Mouse (Mus musculus): ENCODE data around the gene Gng12. TPM values are rescaled to one million over a fixed set of nuclear protein-coding genes. Genes with fewer than 3 reads are reported as not detected.

The Gng12 gene
- total RNA-seq, 2 experiments from 2014 or later: 68.9 to 84.2 TPM

DNA sequence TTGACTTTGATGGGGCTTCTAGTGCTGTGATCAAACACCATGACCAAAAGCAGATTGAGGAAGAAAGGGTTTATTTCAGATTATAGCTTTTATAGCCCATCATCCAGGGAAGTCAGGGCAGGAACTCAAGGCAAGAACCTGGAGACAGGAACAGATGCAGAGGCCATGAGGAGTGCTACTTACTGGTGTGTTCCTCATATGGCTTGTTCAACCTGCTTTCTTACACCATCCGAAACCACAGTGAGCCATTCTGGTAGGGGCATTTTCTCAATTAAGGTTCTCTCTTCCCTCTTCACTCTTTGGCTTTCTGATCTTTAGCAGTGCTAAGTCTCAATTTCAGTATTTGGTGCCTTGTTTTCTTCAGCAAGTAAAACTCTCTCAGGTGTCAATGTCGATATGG is 19.4 kb downstream of the Gng12 start:
- no peak for DNase-seq (ENCODE audit: low spot score in 2 of 2)

DNA sequence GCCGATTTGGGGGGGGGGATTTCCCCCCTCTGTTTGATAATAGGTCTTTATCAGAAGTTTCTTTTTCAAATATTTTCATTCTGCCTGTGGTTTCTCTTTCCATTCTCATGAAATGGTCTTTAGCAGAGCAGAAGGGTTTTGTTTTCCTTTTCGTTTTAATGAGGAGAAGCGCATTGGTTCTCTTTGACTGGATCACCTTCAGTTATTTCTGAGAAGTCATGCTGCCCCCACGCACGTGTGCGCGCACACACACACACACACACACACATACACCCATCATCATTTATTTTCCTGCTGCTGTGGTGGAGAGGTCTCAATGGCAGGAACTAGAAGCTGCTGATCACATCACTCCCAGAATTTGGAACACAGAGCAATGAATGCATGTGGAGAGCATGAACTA is 20.8 kb downstream of the Gng12 start:
- no peak for DNase-seq (ENCODE audit: low spot score in 2 of 2)

DNA sequence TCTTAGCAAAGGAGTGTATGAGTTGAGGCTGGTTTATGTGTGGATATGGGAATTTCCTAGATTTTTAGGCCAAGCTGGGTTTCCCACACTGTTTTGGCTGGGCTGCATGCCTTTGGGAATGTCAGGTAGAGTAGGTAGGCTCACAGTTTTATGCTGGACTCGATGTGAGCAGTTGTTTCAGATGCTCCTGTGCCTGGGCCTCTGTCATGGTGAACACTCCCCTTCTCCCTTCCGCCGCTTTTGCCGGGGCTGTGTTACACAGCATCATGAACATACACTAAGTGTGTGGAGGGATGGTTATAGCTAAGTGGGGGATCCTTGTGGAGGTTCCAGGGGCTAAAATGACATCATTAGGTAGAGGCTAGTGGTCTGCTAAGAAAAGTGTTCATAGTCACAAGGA is 24.6 kb downstream of the Gng12 start:
- DNase-seq (ENCODE audit: low spot score in 2 of 2): no peak

DNA sequence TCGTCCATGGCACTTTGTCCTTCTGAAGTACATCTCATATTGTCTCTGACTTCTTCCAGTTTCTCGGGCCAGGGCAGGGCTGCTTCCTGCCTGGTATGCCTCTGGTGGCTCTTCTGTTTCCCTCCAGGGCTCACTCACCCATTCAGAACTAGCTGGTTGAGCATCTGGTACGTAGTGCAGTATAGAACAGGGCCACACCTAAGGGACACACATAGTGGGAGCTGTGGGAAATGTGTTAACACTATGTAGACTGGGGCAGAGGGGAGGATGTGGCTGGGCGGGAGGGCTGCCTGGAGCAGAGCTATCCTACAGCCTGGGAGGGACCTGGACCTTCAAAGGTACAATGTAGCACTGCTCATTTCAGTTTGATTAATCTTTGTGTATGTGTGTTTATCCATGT is 25.6 kb downstream of the Gng12 start:
- DNase-seq (ENCODE audit: low spot score in 2 of 2): no peak

DNA sequence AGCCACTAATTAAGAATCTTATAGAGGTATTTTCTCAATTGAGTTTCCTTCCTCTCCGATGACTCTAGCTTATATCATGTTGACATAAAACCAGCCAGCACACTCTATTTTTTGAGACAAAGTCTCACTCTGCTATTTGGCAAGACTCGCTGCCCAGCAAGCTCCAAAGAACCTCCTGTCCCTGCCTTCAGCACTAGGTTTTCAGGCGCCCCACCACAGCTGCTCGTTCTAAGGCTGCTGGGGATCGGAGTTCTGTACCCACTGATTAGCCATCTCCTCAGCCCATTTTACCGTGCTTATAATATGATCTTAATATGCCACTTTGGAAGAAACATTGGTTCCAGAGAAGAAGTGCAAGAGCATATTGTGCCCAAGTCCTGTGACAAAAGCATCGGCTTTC is 26.3 kb downstream of the Gng12 start:
- DNase-seq (ENCODE audit: low spot score in 2 of 2): no peak

DNA sequence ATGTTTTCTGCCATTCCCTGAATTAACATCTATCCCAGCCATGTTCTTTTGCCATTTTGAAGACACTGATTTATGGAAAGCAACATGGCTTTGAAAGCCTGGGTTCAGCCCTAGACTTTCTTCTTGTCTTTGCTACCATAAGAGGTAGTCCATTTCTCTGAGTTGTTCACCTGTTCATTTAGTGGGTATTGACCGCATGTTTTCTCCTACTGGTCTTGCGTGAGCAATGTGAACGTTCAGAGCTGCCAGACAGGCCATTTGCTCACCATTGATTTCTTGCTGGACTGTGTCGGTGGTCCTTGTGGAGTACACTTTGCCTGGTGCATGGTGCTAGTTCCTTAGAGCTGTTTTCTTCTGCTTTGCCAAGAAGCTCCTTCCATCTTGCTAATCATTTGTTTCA is 27.7 kb downstream of the Gng12 start:
- DNase-seq (ENCODE audit: low spot score in 2 of 2): no peak

DNA sequence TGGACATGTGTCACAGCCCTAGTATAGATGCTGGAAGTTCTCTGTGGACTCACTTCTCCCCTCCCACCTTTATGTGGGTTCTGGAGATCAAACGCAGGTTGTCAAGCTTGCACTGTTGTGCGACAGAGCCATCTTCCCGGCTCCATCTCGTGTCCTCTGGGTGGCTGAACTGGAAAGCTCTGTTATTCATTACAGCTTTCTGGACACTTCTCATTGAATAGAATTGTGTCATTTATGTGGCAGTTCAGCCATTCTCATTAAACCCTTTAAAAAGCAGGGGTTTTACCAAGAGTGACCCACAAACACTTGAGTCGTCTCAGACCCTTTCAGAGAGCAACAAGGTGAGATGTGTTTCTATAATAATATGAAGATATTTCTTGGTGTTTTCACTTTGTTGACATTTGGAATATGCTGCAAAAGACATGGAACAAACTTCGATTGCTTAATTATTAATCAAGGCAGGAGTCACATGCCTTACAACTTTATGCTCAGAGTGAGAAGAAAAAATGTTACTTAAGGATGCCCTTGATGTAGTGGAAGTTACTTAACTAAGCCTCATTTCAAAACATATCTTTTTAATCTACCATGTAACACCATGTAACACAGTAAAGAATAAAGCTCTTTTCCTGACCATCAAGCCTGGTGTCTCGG is 28.2 kb downstream of the Gng12 start:
- no peak for DNase-seq (ENCODE audit: low spot score in 2 of 2)

DNA sequence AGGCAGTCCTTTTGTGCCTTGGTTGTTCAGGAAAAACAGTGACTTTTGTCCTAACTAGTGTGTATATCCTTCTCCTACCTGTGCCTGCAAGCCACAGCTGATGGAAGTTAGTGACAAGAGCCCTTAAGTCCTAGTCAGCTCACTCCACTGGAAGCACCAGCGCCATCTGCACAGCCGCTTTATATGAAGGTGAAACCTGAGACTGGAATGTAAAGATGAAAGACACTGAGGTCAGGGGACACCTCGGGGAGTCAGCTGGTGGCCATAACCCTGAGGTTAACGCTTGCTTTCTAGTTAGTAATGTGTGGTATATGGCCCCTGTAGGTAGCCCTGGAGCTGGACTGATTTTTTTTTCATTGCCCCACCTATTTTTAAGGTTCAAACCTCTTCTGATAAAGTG is 30.1 kb downstream of the Gng12 start:
- no peak for DNase-seq (ENCODE audit: low spot score in 2 of 2)

DNA sequence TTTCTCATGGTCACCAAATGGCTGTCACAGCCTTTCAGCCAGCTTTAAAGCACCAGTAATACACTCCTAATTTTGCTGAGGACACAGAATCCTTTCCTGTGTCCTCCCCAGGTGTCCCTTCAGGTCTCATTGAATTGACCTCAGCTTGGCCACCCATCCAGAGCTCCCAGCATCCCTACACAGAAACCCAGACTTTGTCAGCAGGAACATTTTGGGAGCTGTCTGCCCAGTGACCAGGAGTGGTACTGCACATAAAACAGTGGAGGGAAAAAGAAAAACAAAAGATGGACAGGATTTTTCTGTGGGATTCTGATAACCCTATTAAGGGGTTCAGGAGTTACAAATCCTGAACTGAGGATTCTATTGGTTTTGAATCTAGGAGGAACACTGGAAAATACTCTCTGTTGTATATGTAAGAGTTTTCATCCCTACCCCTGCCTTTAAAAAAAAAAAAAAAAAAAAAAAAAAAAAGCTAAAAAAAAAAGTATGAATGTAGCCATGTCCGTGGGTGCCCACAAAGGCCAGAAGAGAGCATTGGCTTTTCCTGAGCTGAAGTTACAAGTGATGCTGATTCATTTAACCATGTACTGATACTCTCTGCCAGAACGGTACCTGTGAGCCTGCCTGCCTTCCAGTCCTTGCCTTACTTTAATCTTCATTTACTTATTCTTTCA is 32.9 kb downstream of the Gng12 start:
- DNase-seq (ENCODE audit: low spot score in 2 of 2): no peak

DNA sequence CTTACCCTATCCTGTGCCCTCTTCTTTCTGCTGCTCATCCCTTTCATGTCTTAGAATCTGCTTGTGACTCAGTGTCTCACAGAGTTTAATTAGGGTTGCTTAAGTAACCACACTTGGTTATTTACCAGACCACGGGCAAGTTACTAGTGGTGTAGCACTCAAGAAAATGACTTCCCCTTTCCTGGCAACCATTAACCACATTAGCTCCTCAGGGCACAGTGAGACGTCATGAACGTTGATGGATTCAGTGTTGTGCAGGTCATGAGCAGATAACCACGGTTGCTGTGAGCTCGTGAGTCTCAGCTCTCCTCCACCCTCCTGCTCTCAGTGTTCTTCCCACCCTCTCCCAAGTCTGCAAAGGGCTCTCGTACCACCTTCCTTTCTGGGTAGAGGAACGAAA is 33.5 kb downstream of the Gng12 start:
- DNase-seq (ENCODE audit: low spot score in 2 of 2): no peak

DNA sequence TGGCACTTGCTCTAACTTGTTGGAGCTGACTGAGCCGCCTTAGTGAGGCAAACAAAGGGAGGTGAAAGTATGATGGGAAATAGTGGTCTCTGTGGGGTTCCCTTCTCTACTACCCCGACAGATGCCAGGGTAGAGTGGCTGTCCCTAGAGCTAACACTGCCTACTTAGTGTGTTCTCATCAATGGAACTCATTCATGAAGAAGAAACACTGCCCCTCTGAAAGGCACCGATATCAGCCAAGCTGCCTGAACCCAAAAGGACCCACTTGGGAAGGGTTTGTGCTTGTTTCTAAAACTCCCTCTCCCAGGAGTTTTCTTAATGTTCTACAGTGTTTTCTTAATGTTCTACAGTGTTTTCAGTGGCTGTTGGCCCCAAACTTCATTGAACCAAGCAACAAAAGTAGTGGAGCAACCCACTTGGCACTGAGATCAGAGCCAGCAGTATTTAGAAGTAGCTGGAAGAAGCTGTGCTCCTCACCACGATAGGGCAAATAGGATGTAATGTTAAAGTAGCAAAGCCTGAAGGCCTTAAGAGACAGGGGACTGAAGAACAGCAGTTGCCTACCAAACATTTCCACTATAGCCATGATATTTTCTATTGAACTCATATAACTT is 36.1 kb downstream of the Gng12 start:
- DNase-seq (ENCODE audit: low spot score in 2 of 2): no peak

DNA sequence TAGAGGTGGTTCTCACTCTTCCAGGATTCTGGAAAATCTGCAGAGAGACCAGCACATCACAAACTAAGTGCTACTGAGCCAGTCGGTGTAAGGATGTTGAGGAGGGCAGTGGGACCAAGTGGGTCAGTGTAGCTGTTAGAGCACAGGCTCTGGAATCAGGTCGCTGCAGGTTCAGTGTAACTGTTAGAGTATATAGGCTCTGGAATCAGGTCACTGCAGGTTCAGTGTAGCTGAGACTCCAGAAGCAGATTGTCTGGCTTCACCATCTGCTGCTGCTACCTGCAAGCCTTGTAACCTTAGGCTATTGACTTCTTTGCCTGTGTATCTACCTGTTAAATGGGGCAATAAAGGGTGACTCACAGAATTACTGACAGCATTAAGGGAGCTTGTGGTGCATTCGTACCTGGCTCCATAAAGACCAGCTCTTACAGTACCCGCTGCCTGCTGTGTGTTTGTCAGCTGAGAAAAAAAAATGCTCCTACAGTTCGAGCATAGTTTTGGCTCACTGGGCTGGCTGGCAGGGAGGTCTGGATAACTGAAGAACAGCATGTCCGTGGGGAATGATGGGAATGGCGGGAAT is 44.5 kb downstream of the Gng12 start:
- no peak for DNase-seq (ENCODE audit: low spot score in 2 of 2)

DNA sequence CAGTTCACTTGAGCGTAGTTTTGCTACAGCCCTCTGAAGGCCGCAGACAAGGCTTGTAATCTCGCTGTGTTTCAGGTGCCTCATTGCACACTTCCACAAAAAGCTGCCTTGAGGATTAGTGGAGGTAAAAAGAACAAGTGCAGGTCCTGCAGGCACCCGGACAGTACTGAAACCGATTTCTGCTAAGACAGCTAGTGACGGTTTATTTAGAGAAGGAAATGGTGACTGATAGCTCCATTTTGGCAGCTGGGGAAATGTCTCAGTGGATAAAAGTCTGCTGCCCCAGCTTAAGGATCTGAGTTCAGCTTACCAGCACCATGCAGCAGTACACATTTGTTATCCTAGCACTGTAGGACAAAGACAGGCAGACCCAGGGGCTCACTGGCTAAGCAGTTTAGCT is 45.6 kb downstream of the Gng12 start:
- DNase-seq (ENCODE audit: low spot score in 2 of 2): no peak

DNA sequence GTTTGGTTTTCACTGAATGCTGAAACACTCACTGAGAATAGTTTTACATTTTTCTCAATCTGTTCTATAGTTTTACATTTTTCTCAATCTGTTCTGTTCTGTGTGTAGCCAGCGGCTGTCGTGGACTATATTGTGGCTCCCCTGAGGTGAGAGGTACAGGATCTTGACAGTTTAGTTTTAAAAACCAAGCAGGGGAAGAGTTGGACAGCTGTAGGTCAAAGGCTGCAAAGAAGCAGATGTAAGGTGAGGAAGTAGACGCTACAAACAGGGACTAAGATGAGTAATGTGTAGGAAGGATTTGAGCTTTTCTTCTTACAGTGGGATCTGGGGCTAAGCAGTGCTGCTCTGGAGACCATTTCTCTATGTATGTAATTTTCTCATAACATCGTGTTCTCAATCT is 46.6 kb downstream of the Gng12 start:
- no peak for DNase-seq (ENCODE audit: low spot score in 2 of 2)

DNA sequence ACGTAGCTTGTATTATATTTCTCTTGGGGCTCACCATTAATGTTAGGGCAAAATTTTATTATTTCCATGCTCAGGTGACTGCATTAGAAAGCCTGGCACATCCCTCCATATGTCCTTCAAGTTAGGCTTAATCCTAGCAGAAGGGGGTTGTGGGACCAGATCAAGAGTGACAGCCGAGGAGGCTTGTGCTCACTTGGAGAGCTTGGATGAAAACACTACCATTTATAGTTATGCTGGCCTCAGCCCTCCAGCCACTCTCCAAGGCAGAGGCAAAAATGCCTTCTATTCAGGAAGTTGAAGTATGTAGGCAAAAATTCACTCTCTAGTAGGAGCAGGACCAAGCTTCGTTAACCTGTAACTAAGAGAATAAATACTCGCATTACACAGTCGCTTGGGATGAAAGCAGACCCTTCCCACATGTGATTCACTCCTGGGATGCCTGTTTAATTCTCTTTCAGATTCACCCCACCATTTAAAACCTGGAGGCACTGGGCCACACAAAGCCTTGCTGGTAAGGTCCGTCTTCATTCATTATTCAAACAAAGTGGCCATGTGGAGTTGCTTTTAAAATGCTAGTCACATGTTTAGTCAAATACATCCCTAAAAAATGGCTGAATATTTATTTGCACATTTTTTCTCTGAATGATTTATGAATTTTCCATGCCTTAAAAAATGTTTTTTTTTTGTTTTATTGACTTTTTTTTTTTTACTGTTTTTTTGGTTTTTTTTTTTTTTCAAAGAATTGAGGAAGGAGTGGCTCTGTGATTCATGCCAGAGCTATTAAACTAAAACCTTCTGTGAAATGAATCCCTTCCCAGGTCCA is 47.4 kb downstream of the Gng12 start:
- no peak for DNase-seq (ENCODE audit: low spot score in 2 of 2)

DNA sequence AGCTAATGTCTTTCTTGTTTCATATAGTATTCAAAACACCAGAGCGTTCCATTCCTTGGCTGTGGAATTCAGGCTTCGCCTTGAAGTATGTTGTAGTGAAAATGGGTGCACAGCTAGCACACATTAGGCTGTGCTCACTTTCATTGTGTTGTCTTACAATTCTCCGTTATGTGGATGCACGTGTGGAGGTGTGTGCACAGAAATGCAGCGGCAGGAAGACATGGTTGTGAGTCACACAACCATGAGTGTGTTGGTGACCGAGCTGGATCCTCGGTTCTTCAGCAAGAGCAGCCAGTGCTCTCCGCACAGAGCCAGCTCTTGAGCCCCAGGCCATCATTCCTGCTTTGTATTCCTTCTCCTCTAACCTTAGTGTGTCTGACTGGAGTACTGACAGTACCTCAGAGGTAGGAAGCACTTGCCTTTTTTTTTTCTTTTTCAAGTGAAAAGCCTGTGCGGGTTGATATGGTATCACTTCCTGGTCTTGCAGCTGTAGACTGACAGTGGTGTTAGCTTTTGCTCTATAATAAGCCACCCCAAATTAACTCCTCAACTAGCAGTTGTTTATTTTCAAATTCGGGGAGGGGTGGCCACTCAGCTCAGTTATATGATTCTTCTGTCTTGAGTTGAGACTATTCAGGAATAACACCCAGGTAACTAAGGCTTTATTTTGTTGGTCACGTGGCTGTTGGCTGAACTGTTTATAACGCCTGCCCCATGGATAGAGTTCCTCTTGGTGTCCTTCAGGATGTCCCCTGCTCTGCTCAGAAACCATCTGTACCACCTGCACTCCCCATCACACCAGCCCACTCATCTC is 48.2 kb downstream of the Gng12 start:
- no peak for DNase-seq (ENCODE audit: low spot score in 2 of 2)

DNA sequence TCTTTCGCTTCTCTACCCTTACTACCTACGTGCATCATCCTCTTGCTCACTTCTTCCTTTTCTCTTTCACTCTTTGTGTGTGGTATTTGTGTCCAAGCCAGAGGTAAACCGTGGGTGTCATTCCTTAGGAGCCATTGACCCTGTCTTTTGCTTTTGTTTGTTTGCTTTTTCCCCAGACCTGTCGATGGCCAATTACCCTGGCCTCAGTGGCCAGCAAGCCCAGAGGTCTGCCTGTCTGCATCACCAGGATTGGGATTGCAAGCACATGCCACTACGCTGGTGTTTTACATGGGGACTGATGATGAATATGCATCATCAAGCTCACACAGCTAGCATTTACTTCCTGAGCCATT is 48.8 kb downstream of the Gng12 start:
- no peak for DNase-seq (ENCODE audit: low spot score in 2 of 2)

DNA sequence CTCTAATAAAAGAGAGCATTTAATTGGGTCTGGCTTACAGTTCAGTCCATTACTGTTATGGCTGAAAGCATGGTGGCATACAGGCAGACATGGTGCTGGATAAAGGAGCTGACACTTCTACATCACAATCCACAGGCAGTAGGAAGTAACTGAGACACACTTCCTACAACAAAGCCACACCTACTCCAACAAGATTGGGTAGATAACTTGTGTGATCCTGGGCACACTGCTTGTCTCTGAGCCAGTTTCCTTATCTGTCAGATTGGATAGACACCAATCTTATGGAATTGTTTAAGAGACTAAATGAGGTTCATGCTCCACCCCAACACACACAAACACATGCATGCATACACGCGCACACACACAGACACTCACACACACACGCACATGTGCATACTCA is 51.9 kb downstream of the Gng12 start:
- DNase-seq (ENCODE audit: low spot score in 2 of 2): no peak

DNA sequence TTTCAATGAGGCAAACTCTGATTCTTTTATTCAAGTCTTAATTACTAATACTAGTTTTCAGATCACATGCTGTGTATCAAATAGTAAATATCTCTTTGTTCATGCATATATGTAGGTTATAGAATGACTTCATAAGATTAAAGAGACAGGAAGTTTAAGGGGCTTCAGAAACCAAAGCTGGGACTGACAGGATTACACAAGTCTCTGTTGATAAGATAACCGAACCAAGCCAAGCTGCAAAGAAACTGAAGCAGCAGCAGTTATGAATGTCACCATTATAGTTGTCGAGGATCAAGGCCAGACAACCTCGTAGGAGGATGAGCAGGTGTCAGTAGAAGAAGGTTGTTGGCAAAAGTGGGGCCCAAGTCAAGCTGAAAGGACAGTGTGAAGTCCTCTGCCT is 52.7 kb downstream of the Gng12 start:
- no peak for DNase-seq (ENCODE audit: low spot score in 2 of 2)

DNA sequence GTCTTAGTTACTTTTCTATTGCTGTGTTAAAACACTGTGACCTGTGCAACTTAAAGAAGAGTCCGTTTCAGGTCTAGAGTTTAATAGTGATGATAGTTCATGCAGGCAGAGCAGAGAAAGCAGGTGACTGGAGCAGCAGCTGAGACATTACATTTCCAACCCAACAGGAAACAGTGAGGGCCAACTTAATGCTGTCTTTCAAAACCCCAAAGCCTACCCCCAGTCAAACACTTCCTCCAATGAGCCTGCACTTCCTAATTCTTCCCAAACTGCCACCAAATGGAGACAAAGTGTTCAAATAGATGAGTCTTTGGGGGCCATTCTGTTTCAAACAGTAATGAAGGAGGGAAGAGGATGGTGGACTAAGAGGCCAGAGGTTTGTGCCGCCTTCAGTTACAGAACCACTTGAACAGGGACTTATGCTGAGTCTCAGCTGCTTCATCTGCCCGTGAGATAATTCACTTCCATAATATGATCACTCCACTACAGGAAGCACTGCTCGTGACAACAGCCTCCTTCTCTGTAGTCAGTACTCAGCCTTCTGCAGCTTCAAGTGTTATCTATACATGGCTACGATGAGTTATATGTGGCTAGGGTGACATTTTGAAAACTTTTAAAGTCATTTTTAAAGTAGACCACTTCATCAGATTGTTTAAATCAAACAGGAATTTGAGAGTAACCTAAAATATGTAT is 55.7 kb downstream of the Gng12 start:
- no peak for DNase-seq (ENCODE audit: low spot score in 2 of 2)

Data from adrenal gland, adult 18-20 months (tissue).